In genomic region chr6:89296001-89296709, GRCm38 (mm10) we compare ENCODE assay signal across 31 mouse cellular contexts.
DNase-seq lines count a peak whose midpoint lies in the region; ATAC-seq and TF ChIP-seq lines count a peak whose summit lies in the region.
"Had no signal": no experiment of that assay in that cellular context is flagged by ENCODE, and none has a peak within 500 bp of the region (broad histone marks: within the 10 kb centered on the region; RNA-seq: fewer than 3 reads in every experiment).

No protein-coding gene starts in this region.

- intact Hi-C loops in heart, postnatal 10 days (cut with DNase I): no loop called here

- no peak overlapping the region for H3K27ac ChIP-seq in thymus, adult 2 months (ENCODE audit: control insufficient read depth, insufficient read depth, low read length)
- H3K27ac ChIP-seq: embryonic facial prominence, embryonic 13.5 days; forebrain, embryonic 10.5 days; forebrain, embryonic 15.5 days; heart, embryonic 13.5 days; hindbrain, embryonic 12.5 days; hindbrain, postnatal 0 days; intestine, embryonic 15.5 days; kidney, postnatal 0 days; limb, embryonic 12.5 days; midbrain, embryonic 10.5 days; midbrain, embryonic 15.5 days; neural tube, embryonic 12.5 days had no signal

- WGBS in thymus, adult 2 months: 39% methylated on average over 8 of the region's 8 CpGs

- H3K4me3 ChIP-seq in thymus, adult 2 months (ENCODE audit: control insufficient read depth, insufficient read depth, low read length): no peak overlapping the region
- H3K4me3 ChIP-seq: embryonic facial prominence, embryonic 13.5 days; forebrain, embryonic 10.5 days; forebrain, embryonic 15.5 days; heart, embryonic 13.5 days; hindbrain, embryonic 12.5 days; intestine, embryonic 15.5 days; limb, embryonic 12.5 days; midbrain, embryonic 10.5 days; midbrain, embryonic 15.5 days; neural tube, embryonic 12.5 days had no signal

- TF ChIP-seq CTCF in thymus, adult 2 months (IDR thresholded peaks at IDR 0.05; ENCODE audit: borderline replicate concordance, control insufficient read depth, extremely low read depth, insufficient read depth, low read length, poor library complexity): no peak

- H3K4me1 ChIP-seq in thymus, adult 2 months (replicated peaks; ENCODE audit: control insufficient read depth, insufficient read depth, low read length): peaks cover 6% of the 10 kb centered on the region
- H3K4me1 ChIP-seq: embryonic facial prominence, embryonic 13.5 days; heart, embryonic 13.5 days; intestine, embryonic 15.5 days had no signal

- 0 out of 2 replicates have a peak, but pooled peaks have one; percentile 33 for ATAC-seq in megakaryocyte, adult 5-6 weeks (ENCODE audit: poor library complexity, severe bottlenecking)
- ATAC-seq: hindbrain, postnatal 0 days; intestine, embryonic 15.5 days; liver, postnatal 0 days had no signal

- peak; percentile 42 for DNase-seq in thymus, postnatal 0 days (ENCODE audit: low spot score)
- no peak for DNase-seq in thymus, adult 2 months
- DNase-seq in adipocyte (ENCODE audit: low spot score): peak; percentile 71
- DNase-seq in splenic B cell, adult 2 months (ENCODE audit: low read depth, low spot score): peak; percentile 86
- no peak for DNase-seq in kidney, adult 11 months
- DNase-seq in heart, postnatal 10 days: no peak
- no peak for DNase-seq in gastrocnemius, postnatal 25 days
- DNase-seq: adrenal gland, adult 8-10 months; cerebellum, adult 18-20 months; cerebellum, postnatal 10 days; gastrocnemius, postnatal 36 days; kidney, adult 8-10 months; kidney, postnatal 4 days; layer of hippocampus, adult 9-11 months; liver, postnatal 0 days; lung, postnatal 36 days; right cerebral cortex, postnatal 14 days; thymus, postnatal 14 days had no signal

- no peaks in the 10 kb centered on the region for H3K36me3 ChIP-seq in thymus, adult 2 months (ENCODE audit: control insufficient read depth, insufficient read depth, low read length)
- no peaks in the 10 kb centered on the region for H3K36me3 ChIP-seq in splenic B cell, adult 2 months (ENCODE audit: control insufficient read depth, insufficient read depth, low read length, poor library complexity, severe bottlenecking)
- H3K36me3 ChIP-seq: embryonic facial prominence, embryonic 13.5 days; forebrain, embryonic 10.5 days; forebrain, embryonic 15.5 days; heart, embryonic 13.5 days; hindbrain, embryonic 12.5 days; intestine, embryonic 15.5 days; limb, embryonic 12.5 days; midbrain, embryonic 10.5 days; midbrain, embryonic 15.5 days; neural tube, embryonic 12.5 days had no signal

- no peaks in the 10 kb centered on the region for H3K27me3 ChIP-seq in thymus, adult 2 months (ENCODE audit: control insufficient read depth, insufficient read depth, low read length)
- H3K27me3 ChIP-seq in splenic B cell, adult 2 months (ENCODE audit: control insufficient read depth, insufficient read depth, low read length, poor library complexity, severe bottlenecking): no peaks in the 10 kb centered on the region
- H3K27me3 ChIP-seq: embryonic facial prominence, embryonic 13.5 days; heart, embryonic 13.5 days; intestine, embryonic 15.5 days; limb, embryonic 12.5 days; midbrain, embryonic 15.5 days; neural tube, embryonic 12.5 days had no signal

- TF ChIP-seq POLR2A in thymus, adult 2 months (IDR thresholded peaks at IDR 0.05; ENCODE audit: control insufficient read depth, extremely low read depth, insufficient read depth, low read length, poor library complexity): no peak

Comparison
In these comparisons a context has a peak if more than half of its experiments do, and no peak if none do; other contexts are left out.
1. DNase-seq: peak in thymus, postnatal 0 days (single experiment), adipocyte (single experiment) and splenic B cell, adult 2 months (single experiment); none in thymus, adult 2 months (single experiment), kidney, adult 11 months (single experiment), heart, postnatal 10 days (0 of 2) and gastrocnemius, postnatal 25 days (single experiment).